Mouse (Mus musculus): ENCODE measurements at regions not wholly inside any gene's neighbourhood (a gene's known extent, or its start where the extent isn't known, plus 50 kb on each side); places are given as distances from the start of the nearest gene placed in this dataset.

DNA sequence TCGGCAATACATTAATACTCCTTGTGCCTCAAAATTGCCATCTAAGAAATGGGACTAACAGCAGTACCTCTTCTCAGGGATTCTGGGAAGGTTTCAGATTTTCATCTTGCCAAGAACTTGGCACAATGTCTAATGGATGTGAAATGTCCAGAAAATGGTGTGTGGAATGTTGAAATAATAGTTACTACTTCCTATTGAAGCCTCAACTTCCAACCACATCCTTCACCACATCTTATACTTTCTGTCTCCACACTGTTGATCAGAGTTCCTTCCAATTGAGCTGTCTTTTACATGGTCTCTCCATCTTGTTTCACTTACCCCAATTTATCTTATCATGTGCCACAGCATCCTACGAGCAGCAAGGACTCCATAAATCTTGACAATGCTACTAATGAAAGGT is 122.3 kb upstream of the Fmo9 start:
- Histone ChIP-seq H3K4me1 (ENCODE audit: control insufficient read depth, insufficient read depth, low read length) (no peaks in the 10 kb centered on the region), H3K4me3 (ENCODE audit: insufficient read depth, low read length) (no peak overlapping the region), H3K27ac (ENCODE audit: insufficient read depth, low read length) (no peak overlapping the region)
- no peak for TF ChIP-seq POLR2A (IDR thresholded peaks at IDR 0.05; ENCODE audit: low read depth, low read length)
- TF ChIP-seq CTCF (IDR thresholded peaks at IDR 0.05; ENCODE audit: borderline replicate concordance, insufficient read depth, low read length) = no peak

DNA sequence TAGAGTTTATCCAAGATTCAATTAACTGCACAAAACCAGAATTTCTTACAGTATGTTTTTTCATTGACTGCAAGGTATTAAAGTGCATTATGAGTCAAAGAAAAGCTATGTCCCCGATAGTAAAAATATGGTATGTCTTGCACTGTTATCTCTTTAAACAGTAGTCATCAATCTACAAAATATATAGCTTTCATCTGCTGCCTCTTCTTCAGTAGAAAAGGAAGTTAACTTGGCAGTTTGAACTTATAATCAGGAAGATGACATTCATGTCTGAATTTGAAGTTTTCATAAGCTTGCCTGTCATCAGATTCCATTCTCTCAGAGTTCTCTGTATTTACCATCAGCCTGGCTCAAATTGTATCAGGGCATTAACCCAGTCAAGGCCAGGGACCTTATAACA is 122.7 kb upstream of the Fmo9 start:
- H3K4me1 ChIP-seq (ENCODE audit: control insufficient read depth, insufficient read depth, low read length) = no peaks in the 10 kb centered on the region
- TF ChIP-seq CTCF (IDR thresholded peaks at IDR 0.05; ENCODE audit: borderline replicate concordance, insufficient read depth, low read length) (no peak), POLR2A (IDR thresholded peaks at IDR 0.05; ENCODE audit: low read depth, low read length) (no peak)
- no peak overlapping the region for H3K4me3 ChIP-seq (ENCODE audit: insufficient read depth, low read length)
- H3K27ac ChIP-seq (ENCODE audit: insufficient read depth, low read length) = no peak overlapping the region

DNA sequence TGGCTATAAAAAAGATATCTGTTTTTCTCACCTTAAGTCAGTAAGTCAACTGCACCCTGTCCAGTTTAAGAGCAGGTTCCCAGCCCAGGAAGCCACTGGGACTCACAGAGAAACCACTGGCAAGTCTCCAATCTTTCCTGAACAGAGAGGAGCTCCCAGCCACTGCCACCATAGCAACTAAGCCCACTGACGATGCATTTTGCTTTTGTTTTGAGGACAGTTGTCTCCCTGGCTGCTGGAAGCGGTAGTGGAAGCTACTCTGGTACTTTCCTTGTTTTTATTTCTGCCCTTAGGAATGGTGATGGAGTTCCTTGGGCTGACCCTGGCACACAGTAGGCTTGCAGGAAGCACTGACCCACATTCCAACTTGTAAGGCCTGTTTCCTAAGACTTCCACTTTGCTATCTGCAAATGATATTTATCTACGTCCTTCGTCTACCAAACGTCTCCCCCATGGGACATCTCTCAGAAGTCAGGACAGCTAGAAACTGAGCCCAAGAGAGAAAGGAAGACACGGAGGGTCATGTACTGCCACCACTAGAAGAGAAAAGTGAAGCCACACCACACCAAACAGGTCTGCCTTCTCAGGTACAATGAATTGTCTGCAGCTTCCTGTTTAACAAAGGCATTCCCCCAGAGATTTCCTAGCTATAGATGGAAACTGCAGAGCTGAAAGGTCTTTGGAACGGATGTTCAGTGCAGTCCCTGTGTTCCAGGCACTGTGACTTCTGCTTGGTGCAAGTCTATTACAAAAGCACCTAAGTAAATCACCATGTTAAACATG is 125.7 kb upstream of the Fmo9 start:
- H3K27ac ChIP-seq (ENCODE audit: insufficient read depth, low read length) = no peak overlapping the region
- no peak overlapping the region for H3K4me3 ChIP-seq (ENCODE audit: insufficient read depth, low read length)
- H3K4me1 ChIP-seq (ENCODE audit: control insufficient read depth, insufficient read depth, low read length) = peaks cover 3% of the 10 kb centered on the region; the same call in 1 of the 2 replicates
- TF ChIP-seq CTCF (IDR thresholded peaks at IDR 0.05; ENCODE audit: borderline replicate concordance, insufficient read depth, low read length) (no peak), POLR2A (IDR thresholded peaks at IDR 0.05; ENCODE audit: low read depth, low read length) (no peak)

DNA sequence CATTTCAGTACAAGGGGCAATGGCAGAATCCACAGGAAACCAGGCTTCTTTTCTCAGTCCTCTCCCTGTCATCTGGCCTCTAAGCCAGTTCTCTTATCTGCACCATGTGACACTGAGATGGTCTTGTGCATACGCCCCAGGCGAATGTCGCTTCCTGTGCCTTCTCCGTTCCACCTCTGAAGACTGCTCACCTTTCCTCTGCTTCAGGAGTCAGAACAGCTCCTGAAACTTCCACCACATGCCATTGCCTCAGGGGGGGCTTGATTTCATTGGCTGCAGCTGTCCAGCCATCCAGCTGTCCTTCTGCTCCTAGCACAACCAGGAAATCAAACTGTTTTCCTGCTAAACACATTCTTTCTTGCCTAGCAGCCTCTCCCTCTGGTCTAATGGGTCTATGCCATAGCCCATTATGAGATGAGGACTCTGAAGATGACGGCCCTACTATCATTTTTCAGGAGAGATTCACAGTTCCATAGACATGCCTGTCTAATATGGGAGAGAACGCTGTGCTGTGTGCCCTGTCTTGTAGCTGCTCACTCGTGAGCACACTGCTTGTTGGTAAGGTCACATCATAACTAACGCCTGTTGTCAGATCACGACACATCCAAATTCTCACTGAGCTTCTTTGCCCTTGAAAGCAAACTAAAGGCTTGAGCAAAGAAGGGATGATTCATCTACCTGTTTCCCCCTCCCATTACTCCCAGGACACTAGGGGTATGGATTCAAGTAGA is 129.9 kb upstream of the Fmo9 start:
- H3K4me3 ChIP-seq (ENCODE audit: insufficient read depth, low read length) = no peak overlapping the region
- H3K4me1 ChIP-seq (ENCODE audit: control insufficient read depth, insufficient read depth, low read length) = peaks cover 3% of the 10 kb centered on the region; the same call in 1 of the 2 replicates
- TF ChIP-seq POLR2A (IDR thresholded peaks at IDR 0.05; ENCODE audit: low read depth, low read length) (no peak), CTCF (IDR thresholded peaks at IDR 0.05; ENCODE audit: borderline replicate concordance, insufficient read depth, low read length) (no peak)
- no peak overlapping the region for H3K27ac ChIP-seq (ENCODE audit: insufficient read depth, low read length)

DNA sequence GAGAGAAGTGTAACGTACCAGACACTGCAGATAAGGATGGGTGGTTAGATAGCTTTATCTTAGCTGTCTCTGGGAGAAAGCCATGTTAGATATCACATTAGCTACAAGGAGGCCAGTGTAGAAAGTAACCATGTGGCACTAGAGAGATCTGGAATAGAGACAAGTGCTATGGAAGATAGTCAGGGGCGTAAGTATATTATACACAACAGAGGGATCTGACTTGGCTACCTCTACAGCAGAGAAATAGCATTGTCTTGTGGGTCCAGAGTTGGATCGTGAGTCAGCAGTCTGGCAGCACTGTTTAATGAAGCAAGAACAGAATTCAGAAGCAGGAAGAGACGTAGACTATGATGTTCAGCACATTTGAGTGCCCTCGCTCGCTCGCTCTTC is 130.4 kb upstream of the Fmo9 start:
- peaks cover 3% of the 10 kb centered on the region; the same call in 1 of the 2 replicates for H3K4me1 ChIP-seq (ENCODE audit: control insufficient read depth, insufficient read depth, low read length)
- H3K4me3 ChIP-seq (ENCODE audit: insufficient read depth, low read length) = no peak overlapping the region
- TF ChIP-seq POLR2A (IDR thresholded peaks at IDR 0.05; ENCODE audit: low read depth, low read length) (no peak), CTCF (IDR thresholded peaks at IDR 0.05; ENCODE audit: borderline replicate concordance, insufficient read depth, low read length) (no peak)
- no peak overlapping the region for H3K27ac ChIP-seq (ENCODE audit: insufficient read depth, low read length)

DNA sequence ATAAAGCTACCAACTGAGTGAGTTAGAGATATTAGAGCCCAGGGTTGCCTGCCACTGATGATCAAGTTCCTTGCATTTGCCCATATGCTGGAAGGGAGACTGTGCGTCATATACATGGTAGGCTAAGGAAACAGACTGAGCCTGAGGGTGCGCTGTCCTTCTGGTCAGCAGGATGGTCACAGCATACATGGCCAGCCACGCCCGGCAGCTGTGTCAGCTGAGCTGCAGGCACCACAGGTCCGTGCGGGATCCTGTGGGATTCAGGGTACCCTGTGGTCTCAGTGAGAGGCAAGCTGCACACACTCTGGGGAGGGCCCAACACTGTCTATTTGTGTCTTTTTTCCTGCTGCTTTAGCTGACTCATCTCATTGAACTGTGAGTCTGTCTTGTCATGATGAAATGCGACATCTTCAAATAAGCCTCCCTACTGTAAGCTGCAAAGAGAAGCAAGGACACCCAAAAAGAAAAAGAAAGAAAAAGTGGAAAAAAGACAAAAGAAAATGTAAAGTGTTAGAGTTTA is 131.3 kb upstream of the Fmo9 start:
- no peak overlapping the region for H3K27ac ChIP-seq (ENCODE audit: insufficient read depth, low read length)
- TF ChIP-seq CTCF (IDR thresholded peaks at IDR 0.05; ENCODE audit: borderline replicate concordance, insufficient read depth, low read length) (no peak), POLR2A (IDR thresholded peaks at IDR 0.05; ENCODE audit: low read depth, low read length) (no peak)
- H3K4me1 ChIP-seq (ENCODE audit: control insufficient read depth, insufficient read depth, low read length) = peaks cover 3% of the 10 kb centered on the region; the same call in 1 of the 2 replicates
- H3K4me3 ChIP-seq (ENCODE audit: insufficient read depth, low read length) = no peak overlapping the region

DNA sequence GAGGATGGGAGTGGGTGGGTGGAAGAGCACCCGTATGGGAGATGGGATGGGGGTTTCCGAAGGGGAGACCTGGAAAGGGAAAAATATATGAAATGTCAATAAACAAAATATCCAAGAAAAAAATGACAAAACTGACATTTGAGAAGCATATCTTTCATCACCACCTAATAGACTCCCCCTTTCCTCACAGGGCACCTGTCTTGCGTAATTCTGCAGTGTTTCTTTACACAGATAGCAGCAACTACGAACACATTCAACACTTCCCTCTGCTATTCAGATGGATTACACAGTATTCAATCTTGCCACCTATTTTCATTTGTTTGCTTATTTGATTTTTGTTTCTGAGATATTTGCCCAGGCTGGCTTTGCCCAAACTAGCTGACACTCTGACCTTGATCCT is 136.3 kb upstream of the Fmo9 start:
- no peak for TF ChIP-seq POLR2A (IDR thresholded peaks at IDR 0.05; ENCODE audit: low read depth, low read length)
- no peak for TF ChIP-seq CTCF (IDR thresholded peaks at IDR 0.05; ENCODE audit: borderline replicate concordance, insufficient read depth, low read length)
- no peaks in the 10 kb centered on the region for H3K4me1 ChIP-seq (ENCODE audit: control insufficient read depth, insufficient read depth, low read length)
- H3K27ac ChIP-seq (ENCODE audit: insufficient read depth, low read length) = no peak overlapping the region
- H3K4me3 ChIP-seq (ENCODE audit: insufficient read depth, low read length) = no peak overlapping the region

DNA sequence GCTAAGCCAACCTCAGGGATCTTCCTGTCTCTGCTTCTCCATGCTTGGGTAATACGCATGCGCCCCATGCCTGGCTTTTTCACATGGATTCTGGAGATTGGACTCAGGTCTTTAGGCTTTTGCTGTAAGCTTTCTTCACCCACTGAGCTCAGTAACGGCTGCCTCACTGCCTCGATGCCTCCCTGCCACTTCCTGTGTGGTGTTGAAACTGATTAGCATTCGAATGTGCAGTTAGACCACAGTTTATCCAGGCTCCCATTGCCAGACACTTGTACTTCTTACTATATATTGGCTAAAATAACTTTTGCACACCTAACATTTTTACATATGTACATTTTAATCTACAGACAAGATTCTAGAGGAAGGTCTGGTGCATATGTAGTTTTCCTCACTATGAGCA is 137.0 kb upstream of the Fmo9 start:
- H3K4me3 ChIP-seq (ENCODE audit: insufficient read depth, low read length) = no peak overlapping the region
- H3K27ac ChIP-seq (ENCODE audit: insufficient read depth, low read length) = no peak overlapping the region
- TF ChIP-seq CTCF (IDR thresholded peaks at IDR 0.05; ENCODE audit: borderline replicate concordance, insufficient read depth, low read length) = no peak
- no peak for TF ChIP-seq POLR2A (IDR thresholded peaks at IDR 0.05; ENCODE audit: low read depth, low read length)
- no peaks in the 10 kb centered on the region for H3K4me1 ChIP-seq (ENCODE audit: control insufficient read depth, insufficient read depth, low read length)

DNA sequence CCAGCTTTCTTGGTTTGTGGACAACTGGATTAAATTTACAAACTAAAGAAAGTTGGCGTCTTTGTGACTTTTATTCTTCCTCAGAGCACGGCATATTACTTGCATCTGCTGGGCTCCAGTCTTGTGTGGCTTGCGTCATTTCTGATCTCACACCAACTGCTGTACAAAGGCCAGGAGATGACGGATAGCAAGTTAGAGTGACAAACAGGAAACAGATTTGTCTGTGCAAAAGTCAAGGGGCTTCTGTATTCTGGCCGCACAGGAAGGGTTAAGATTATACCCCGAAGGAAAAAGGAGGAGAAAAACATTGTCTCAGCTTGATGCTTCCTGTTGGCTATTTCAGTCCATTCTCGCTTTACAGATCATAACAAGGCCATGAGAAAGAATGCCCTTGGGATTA is 137.8 kb upstream of the Fmo9 start:
- H3K4me3 ChIP-seq (ENCODE audit: insufficient read depth, low read length) = no peak overlapping the region
- TF ChIP-seq POLR2A (IDR thresholded peaks at IDR 0.05; ENCODE audit: low read depth, low read length) = no peak
- TF ChIP-seq CTCF (IDR thresholded peaks at IDR 0.05; ENCODE audit: borderline replicate concordance, insufficient read depth, low read length) = no peak
- H3K27ac ChIP-seq (ENCODE audit: insufficient read depth, low read length) = no peak overlapping the region
- H3K4me1 ChIP-seq (ENCODE audit: control insufficient read depth, insufficient read depth, low read length) = no peaks in the 10 kb centered on the region

DNA sequence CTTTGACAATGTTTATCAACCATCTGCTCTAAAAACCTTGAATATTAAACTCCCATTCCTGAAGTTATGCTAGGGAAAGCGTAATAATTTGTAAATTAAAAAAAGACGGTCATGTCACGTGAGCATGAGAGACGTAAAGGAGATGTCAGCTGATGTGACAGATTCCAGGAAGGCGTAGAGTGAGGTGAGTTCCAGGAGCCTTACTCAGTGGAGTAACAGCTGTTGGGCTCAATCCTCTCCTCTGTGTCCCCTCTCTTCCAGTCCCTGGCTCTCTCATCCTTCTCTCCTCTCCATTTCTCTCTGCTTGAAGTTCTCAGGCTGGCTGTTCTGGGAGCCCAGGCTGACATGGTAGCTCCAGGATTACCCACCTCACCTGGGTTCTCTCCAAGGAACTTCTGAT is 138.4 kb upstream of the Fmo9 start:
- TF ChIP-seq CTCF (IDR thresholded peaks at IDR 0.05; ENCODE audit: borderline replicate concordance, insufficient read depth, low read length) (no peak), POLR2A (IDR thresholded peaks at IDR 0.05; ENCODE audit: low read depth, low read length) (no peak)
- Histone ChIP-seq H3K4me1 (ENCODE audit: control insufficient read depth, insufficient read depth, low read length) (no peaks in the 10 kb centered on the region), H3K27ac (ENCODE audit: insufficient read depth, low read length) (no peak overlapping the region), H3K4me3 (ENCODE audit: insufficient read depth, low read length) (no peak overlapping the region)

All from embryonic fibroblast, embryonic 13.5 days (primary cell).